Mouse (Mus musculus) hindbrain, embryonic 10.5 days (tissue): ENCODE measurements at regions not wholly inside any gene's neighbourhood (a gene's known extent, or its start where the extent isn't known, plus 50 kb on each side); places are given as distances from the start of the nearest gene placed in this dataset.
"Not testable (repeated sequence)": the region's sequence is repeated elsewhere in the genome, so short reads cannot be mapped to it uniquely, and the experiment has no call there.

ENCODE experiments used
- DNase-seq: peaks from one replicate; pipeline ENCODE4 v3.0.0-alpha.2; 2017; ENCODE audit warnings: low spot score
- H3K27ac ChIP-seq: fragments of 300-500 bp; sonication (generic); 2 replicates; pipeline ENCODE4 v1.5.1; 2016; ENCODE audit warnings: mild to moderate bottlenecking, moderate library complexity
- H3K27me3 ChIP-seq: fragments of 300-500 bp; sonication (generic); 2 replicates; pipeline ENCODE4 v1.6.1; 2016; ENCODE audit warnings: mild to moderate bottlenecking; ENCODE audit not compliant: poor library complexity, insufficient read depth, severe bottlenecking
- H3K36me3 ChIP-seq: fragments of 300-500 bp; sonication (generic); 2 replicates; pipeline ENCODE4 v1.6.1; 2016; ENCODE audit warnings: mild to moderate bottlenecking, moderate library complexity
- H3K4me1 ChIP-seq: fragments of 300-500 bp; sonication (generic); replicated peaks from 2 replicates; pipeline ENCODE4 v1.6.1; 2016; ENCODE audit warnings: mild to moderate bottlenecking
- H3K4me3 ChIP-seq: fragments of 300-500 bp; sonication (generic); 2 replicates; pipeline ENCODE4 v1.5.1; 2016; ENCODE audit warnings: mild to moderate bottlenecking, moderate library complexity
- H3K9me3 ChIP-seq: fragments of 300-500 bp; sonication (generic); 2 replicates; pipeline ENCODE4 v1.6.1; 2016; ENCODE audit warnings: mild to moderate bottlenecking, moderate library complexity
- WGBS: fragments of 180-500 bp; shearing (Covaris S2); methylation state at CpG from one replicate; pipeline ENCODE4 v1.1.7; 2016; 5-methylcytosine and 5-hydroxymethylcytosine counted together

DNA sequence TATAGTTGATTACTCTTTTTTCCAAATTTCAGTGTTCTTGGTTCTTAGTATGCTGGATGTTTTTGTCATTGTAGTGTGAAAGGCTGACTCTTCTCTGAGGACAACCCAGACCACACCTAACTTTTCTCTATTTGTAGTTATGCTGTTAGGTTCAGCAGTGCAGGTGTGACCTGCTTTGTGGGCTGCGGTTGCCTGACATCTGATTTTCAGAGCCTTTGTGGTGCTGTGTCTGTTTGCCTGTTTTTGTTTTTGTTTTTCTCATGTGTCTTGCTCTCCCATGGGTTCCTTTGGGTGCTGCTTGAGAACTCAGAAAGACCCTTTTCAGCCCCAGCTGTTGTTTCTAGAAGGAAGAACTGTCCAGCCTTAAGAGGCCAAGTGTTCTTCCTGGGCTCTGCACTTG lies 52.0 kb upstream of the Trpm1 start:
- Histone ChIP-seq H3K27ac (no peak overlapping the region), H3K27me3 (no peaks in the 10 kb centered on the region), H3K9me3 (no peaks in the 10 kb centered on the region; the same call in 1 of the 2 replicates), H3K4me3 (no peak overlapping the region), H3K36me3 (no peaks in the 10 kb centered on the region), H3K4me1 (no peaks in the 10 kb centered on the region)
- DNase-seq = no peak
- WGBS = 95% methylated on average over 1 of the region's 1 CpGs

DNA sequence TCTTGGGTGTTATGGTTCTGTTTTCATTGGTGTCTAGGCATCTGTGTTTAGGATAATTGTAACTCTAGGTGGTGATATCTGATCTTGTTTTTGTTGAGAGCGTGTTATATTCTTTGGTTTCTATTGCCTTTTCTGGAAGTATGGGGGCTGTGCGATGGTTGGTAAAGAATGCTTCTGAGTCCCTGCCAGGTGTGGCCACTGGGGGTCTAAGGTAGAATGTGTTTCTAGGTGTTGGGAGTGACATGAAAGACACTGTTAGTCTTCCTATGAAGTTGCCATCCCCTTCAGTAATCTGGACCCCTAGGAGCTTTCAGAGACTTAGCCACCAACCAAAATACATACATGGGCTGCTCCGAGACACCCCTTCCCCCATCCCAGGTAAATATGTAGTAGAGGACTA lies 54.0 kb upstream of the Trpm1 start:
- Histone ChIP-seq H3K4me1 (no peaks in the 10 kb centered on the region), H3K27ac (no peak overlapping the region), H3K4me3 (no peak overlapping the region), H3K9me3 (no peaks in the 10 kb centered on the region), H3K36me3 (no peaks in the 10 kb centered on the region), H3K27me3 (no peaks in the 10 kb centered on the region)
- 86% methylated on average over 3 of the region's 3 CpGs for WGBS
- DNase-seq = no peak

DNA sequence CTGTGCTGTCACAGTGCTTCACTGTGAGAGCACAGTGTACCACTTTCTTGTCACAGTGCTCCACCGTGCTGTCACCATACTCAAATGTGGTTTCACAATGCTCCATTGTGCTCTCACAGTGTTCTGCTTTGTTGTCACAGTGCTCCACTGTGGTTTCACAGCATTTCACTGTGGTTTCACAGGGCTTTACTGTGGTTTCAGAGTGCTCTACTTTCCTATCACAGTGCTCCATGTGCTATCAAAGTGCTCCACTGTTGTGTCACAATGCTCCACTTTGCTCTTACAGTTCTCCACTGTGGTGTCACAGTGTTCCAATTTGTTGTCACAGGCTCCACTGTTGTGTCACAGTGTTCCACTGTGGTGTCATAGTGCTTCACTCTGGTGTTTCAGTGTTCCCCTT lies 63.6 kb upstream of the Trpm1 start:
- Histone ChIP-seq H3K4me1 (no peaks in the 10 kb centered on the region), H3K27me3 (no peaks in the 10 kb centered on the region), H3K4me3 (no peak overlapping the region), H3K9me3 (no peaks in the 10 kb centered on the region), H3K27ac (no peak overlapping the region), H3K36me3 (no peaks in the 10 kb centered on the region)
- whole genome bisulfite sequencing = 76% methylated on average over 1 of the region's 1 CpGs
- no peak for DNase-seq

DNA sequence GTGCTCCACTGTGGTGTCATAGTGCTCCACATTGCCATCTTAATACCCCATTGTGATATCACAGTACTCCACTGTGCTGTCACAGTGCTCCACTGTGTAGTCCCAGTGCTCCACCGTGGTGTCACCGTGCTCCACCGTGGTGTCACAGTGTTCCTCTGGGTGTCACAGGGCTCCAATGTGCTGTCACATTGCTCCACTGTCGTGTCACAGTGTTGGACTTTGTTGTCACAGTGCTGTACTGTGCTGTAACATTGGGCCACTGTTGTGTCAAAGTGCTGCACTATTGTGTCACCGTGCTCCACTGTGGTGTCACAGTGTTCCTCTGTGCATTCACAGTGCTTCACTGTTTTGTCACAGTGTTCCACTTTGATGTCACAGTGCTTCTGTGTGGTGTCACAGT lies 64.6 kb upstream of the Trpm1 start:
- Histone ChIP-seq H3K27me3 (no peaks in the 10 kb centered on the region), H3K9me3 (no peaks in the 10 kb centered on the region), H3K4me3 (no peak overlapping the region), H3K27ac (no peak overlapping the region), H3K36me3 (no peaks in the 10 kb centered on the region), H3K4me1 (no peaks in the 10 kb centered on the region)
- 86% methylated on average over 5 of the region's 5 CpGs for WGBS
- no peak for DNase-seq

DNA sequence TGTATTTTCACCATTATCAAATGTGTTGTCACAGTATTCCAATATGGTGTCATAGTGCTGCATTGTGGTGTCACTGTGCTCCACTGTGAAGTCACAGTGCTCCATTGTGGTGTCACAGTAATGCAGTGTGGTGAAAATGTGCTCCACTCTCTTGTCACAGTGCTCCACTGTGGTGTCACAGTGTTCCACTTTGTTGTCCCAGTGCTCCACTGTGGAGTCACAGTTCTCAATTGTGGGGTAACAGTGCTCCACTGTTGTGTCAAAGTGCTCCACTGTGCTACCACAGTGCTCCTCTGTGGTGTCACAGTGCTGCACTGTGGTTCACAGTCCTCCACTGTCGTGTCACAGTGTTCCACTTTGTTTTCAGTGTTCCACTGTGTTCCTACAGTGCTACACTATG lies 69.7 kb upstream of the Trpm1 start:
- not testable (repeated sequence) for H3K4me3 ChIP-seq, H3K9me3 ChIP-seq, H3K4me1 ChIP-seq, DNase-seq, H3K36me3 ChIP-seq, H3K27me3 ChIP-seq, H3K27ac ChIP-seq
- 63% methylated on average over 1 of the region's 1 CpGs for WGBS

DNA sequence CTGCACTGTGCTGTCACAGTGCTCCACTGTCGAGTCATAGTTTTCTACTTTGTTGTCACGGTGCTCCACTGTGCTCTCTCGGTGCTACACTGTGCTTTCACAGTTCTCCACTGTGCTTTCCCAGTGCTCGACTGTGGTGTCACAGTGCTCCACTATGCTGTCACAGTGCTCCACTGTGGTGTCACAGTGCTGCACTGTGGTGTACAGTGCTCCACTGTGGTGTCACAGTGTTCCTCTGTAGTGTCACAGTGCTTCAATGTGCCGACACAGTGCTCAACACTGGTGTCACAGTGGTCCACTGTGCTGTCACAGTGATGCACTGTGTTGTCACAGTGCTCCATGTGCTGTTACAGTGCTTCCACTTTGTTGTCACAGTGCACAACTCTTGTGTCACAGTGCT lies 71.0 kb upstream of the Trpm1 start:
- H3K9me3 ChIP-seq = no peaks in the 10 kb centered on the region
- no peaks in the 10 kb centered on the region for H3K36me3 ChIP-seq
- H3K4me3 ChIP-seq = no peak overlapping the region
- 88% methylated on average over 5 of the region's 5 CpGs for whole genome bisulfite sequencing
- no peak for DNase-seq
- no peaks in the 10 kb centered on the region for H3K4me1 ChIP-seq
- H3K27me3 ChIP-seq = no peaks in the 10 kb centered on the region
- no peak overlapping the region for H3K27ac ChIP-seq

DNA sequence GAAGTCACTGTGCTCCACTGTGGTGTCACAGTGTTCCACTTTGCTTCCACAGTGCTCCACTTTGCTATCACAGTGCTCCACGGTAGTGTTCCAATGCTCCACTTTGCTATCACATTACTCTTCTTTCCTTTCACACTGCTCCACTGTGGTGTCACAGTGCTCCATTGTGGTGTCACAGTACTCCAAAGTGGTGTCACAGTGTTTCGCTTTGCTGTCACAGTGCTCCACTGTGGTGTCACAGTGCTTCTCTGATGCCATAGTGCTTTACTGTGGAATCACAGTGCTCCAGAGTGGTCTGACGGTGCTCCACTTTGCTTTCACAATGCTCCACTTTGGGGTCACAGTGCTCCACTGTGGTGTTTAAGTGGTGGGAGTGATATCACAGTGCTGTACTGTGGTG lies 71.4 kb upstream of the Trpm1 start:
- no peaks in the 10 kb centered on the region for H3K9me3 ChIP-seq
- no peaks in the 10 kb centered on the region for H3K27me3 ChIP-seq
- H3K36me3 ChIP-seq = no peaks in the 10 kb centered on the region
- no peak for DNase-seq
- WGBS = 87% methylated on average over 3 of the region's 3 CpGs
- H3K4me3 ChIP-seq = no peak overlapping the region
- H3K4me1 ChIP-seq = no peaks in the 10 kb centered on the region
- no peak overlapping the region for H3K27ac ChIP-seq

DNA sequence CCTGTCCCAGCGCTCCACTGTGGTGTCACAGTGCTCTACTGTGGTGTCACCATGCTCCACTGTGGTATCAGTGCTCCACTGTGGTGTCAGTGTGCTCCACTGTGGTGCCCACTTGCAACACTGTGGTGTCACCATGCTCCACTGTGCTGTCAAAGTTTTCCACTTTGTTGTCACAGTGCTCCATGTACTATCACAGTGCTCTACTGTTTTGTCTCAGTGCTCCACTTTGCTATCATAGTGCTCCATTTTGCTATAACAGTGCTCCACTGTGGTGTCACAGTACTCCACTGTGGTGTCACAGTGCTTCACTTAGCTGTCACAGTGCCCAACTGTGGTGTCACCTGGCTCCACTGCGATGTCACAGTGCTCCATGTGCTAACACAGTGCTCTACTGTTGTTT lies 72.0 kb upstream of the Trpm1 start:
- no peaks in the 10 kb centered on the region for H3K27me3 ChIP-seq
- H3K4me3 ChIP-seq = no peak overlapping the region
- H3K36me3 ChIP-seq = no peaks in the 10 kb centered on the region
- 65% methylated on average over 2 of the region's 2 CpGs for WGBS
- no peak overlapping the region for H3K27ac ChIP-seq
- DNase-seq = no peak
- no peaks in the 10 kb centered on the region for H3K9me3 ChIP-seq
- H3K4me1 ChIP-seq = no peaks in the 10 kb centered on the region

DNA sequence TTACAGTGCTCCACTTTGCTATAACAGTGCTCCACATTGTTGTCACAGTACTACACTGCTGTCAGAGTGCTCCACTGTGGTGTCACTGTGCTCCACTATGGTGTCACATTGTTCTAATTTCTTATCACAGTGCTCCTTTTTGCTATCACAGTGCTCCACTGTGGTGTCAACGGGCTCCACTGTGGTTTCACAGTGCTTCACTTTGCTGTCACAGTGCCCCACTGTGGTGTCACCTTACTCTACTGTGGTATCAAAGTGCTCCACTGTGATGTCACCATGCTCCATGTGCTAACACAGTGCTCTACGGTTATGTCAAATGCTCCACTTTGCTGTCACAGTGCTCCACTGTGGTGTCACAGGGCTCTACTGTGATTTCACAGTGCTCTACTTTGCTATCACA lies 72.6 kb upstream of the Trpm1 start:
- Histone ChIP-seq H3K27me3 (no peaks in the 10 kb centered on the region), H3K4me3 (no peak overlapping the region), H3K27ac (no peak overlapping the region), H3K4me1 (no peaks in the 10 kb centered on the region), H3K36me3 (no peaks in the 10 kb centered on the region), H3K9me3 (no peaks in the 10 kb centered on the region)
- DNase-seq = no peak
- 87% methylated on average over 2 of the region's 2 CpGs for WGBS

DNA sequence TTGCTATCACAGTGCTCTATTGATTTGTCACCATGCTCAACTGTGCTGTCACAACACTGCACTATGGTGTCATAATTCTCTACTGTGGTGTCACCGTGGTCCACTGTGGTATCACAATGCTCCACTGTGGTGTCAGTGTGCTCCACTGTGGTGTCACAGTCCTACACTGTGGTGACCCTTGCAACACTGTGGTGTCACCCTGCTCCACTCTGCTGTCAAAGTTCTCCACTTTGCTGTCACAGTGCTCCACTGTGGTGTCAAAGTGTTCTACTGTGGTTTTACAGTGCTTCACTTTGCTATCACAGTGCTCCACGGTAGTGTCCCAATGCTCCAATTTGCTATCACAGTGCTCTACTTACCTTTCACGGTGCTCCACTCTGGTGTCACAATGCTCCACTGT lies 74.3 kb upstream of the Trpm1 start:
- 93% methylated on average over 3 of the region's 3 CpGs for WGBS
- no peaks in the 10 kb centered on the region for H3K9me3 ChIP-seq
- no peaks in the 10 kb centered on the region for H3K4me1 ChIP-seq
- H3K27ac ChIP-seq = no peak overlapping the region
- H3K36me3 ChIP-seq = no peaks in the 10 kb centered on the region
- DNase-seq = no peak
- H3K4me3 ChIP-seq = no peak overlapping the region
- H3K27me3 ChIP-seq = no peaks in the 10 kb centered on the region

DNA sequence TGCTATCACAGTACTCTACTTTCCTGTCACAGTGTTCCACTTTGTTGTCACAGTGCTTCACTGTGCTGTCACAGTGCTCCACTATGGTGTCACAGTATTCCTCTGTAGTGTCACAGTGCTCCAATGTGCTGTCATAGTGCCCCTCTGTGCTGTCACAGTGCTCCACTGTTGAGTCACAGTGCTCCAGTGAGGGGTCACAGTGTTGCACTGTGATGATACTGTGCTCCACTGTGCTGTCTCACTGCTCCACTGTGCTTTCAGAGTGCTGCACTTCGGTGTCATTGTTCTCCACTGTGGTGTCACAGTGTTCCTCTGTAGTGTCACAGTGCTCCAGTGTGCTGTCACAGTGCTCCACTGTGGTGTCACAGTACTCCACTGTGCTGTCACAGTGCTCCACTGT lies 75.0 kb upstream of the Trpm1 start:
- Histone ChIP-seq H3K9me3 (no peaks in the 10 kb centered on the region), H3K27ac (no peak overlapping the region), H3K36me3 (no peaks in the 10 kb centered on the region), H3K27me3 (no peaks in the 10 kb centered on the region), H3K4me3 (no peak overlapping the region), H3K4me1 (no peaks in the 10 kb centered on the region)
- 76% methylated on average over 1 of the region's 1 CpGs for WGBS
- DNase-seq = no peak

DNA sequence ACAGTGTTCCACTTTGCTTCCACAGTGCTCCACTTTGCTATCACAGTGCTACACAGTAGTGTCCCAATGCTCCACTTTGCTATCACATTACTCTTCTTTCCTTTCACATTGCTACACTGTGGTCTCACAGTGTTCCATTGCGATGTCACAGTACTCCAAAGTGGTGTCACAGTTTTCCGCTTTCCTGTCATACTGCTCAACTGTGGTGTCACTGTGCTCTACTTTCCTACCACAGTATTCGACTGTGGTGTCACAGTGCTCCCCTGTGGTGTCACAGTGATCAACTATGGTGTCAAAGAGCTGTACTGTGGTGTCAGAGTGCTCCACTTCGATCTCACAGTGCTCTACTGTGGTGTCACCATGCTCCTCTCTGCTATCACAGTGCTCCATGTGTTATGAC lies 76.1 kb upstream of the Trpm1 start:
- H3K4me1 ChIP-seq = no peaks in the 10 kb centered on the region
- no peaks in the 10 kb centered on the region for H3K36me3 ChIP-seq
- WGBS = 80% methylated on average over 4 of the region's 4 CpGs
- no peak overlapping the region for H3K4me3 ChIP-seq
- no peaks in the 10 kb centered on the region for H3K9me3 ChIP-seq
- H3K27me3 ChIP-seq = no peaks in the 10 kb centered on the region
- no peak for DNase-seq
- H3K27ac ChIP-seq = no peak overlapping the region

DNA sequence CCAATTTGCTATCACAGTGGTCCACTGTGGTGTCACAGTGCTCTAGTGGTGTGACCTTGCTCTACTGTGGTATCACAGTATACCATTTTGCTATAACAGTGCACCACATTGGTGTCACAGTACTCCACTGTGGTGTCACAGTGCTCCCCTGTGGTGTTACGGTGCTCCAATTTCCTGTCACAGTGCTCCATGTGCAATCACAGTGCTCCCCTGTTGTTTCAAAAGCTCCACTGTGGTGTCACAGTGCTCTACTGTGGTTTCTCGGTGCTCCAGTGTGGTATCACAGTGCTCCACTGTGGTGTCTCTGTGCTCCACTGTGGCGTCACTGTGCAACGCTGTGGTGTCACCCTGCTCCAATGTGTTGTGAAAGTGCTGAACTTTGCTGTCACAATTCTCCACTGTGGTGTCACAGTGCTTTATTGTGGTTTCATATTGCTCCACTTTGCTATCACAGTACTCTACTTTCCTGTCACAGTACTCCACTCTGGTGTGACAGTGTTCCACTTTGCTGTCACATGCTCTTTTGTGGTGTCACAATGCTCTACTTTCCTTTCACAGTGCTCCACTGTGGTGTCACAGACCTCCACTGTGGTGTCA lies 76.8 kb upstream of the Trpm1 start:
- Histone ChIP-seq H3K27me3 (no peaks in the 10 kb centered on the region), H3K4me1 (no peaks in the 10 kb centered on the region), H3K9me3 (no peaks in the 10 kb centered on the region), H3K27ac (no peak overlapping the region), H3K36me3 (no peaks in the 10 kb centered on the region), H3K4me3 (no peak overlapping the region)
- no peak for DNase-seq
- WGBS = 84% methylated on average over 4 of the region's 4 CpGs

DNA sequence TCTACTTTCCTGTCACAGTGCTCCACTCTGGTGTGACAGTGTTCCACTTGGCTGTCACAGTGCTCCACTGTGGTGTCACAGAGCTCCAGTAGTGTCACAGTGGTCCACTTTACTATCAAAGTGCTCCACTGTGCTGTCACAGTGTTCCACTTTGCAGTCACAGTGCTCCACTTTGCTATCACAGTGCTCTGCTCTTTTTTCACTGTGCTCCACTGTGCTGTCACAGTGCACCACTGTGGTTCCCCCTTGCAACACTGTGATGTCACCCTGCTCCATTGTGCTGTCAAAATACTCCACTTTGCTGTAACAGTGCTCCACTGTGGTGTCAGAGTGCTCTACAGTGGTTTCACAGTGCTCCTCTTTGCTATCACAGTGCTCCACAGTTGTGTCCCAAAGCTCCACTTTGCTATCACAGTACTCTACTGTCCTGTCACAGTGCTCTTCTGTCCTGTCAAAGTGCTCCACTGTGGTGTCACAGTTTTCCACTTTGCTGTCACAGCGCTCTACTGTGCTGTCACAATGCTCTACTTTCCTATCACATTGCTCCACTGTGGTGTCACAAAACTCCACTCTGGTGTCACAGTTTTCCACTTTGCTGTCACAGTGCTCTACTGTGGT lies 77.8 kb upstream of the Trpm1 start:
- DNase-seq = peak; percentile 2
- H3K27ac ChIP-seq = no peak overlapping the region
- H3K36me3 ChIP-seq = no peaks in the 10 kb centered on the region
- H3K4me1 ChIP-seq = no peaks in the 10 kb centered on the region
- H3K4me3 ChIP-seq = no peak overlapping the region
- 94% methylated on average over 1 of the region's 1 CpGs for WGBS
- no peaks in the 10 kb centered on the region for H3K27me3 ChIP-seq
- H3K9me3 ChIP-seq = no peaks in the 10 kb centered on the region
